Mouse (Mus musculus) lung, postnatal 25 days (tissue): ENCODE data around the gene Pdzd2.

Experiments used
- DNase-seq: peaks from one replicate; pipeline ENCODE4 v3.0.0; 2022; ENCODE audit warnings: low spot score

Pdzd2 gene

DNA sequence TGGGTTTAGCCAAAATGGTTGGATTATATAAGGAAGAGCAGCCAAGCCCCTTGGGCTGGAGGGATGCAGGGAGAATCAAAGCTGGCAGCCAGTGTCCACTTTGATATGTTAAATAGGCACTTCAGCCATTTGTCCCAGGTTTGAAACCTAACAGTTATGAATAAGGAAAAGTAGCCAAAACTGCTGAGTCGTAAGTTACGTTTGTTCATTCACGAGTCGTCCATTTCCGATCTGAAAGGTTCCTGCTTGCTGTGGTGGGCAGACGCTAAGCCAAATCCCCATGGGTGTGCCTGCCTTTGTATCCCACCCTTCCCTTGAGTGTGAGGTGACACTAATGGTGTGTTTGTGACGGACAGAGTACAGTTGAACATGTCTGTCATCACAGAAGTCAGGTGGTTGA is 428.3 kb downstream of the Pdzd2 start:
- DNase-seq = no peak

DNA sequence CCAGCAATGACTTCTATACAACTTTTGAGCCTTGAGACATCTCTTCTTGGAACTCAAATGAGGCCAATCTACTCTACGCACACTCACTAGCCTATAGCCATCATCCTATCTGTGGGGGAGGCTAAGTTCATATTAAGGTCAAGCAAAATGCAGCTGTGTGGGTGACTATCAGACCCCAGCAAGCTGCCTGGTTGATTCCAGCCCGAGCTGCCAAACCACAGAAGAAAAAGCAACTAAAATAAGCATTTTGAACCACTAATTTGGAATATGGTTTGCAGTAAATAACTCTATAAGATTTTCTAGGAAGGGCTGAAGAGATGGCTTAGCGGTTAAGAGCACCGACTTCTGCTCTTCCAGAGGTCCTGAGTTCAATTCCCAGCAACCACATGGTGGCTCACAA is 429.0 kb downstream of the Pdzd2 start:
- DNase-seq = no peak
